Mouse (Mus musculus): ENCODE measurements around the gene Tceanc2. TPM values are rescaled to one million over a fixed set of nuclear protein-coding genes. Genes with fewer than 3 reads are reported as not detected.

The Tceanc2 gene
- polyA plus RNA-seq (2014; fragmentation: Illumina TruSeq; extraction: RNeasy Lipid Tissue Mini Kit (QIAGEN cat#74804); ENCODE audit: low replicate concordance), result 29.7 TPM

GRCm38 (mm10) chr4:107178830-107179490, at the start of gene Tceanc2:
Gene Tceanc2, minus strand, starts transcription at chr4:107179116.

GRCm38 (mm10) chr4:107208880-107209279, 30.0 kb upstream of the Tceanc2 start, which contains the start of gene Ldlrad1:
Gene Ldlrad1, plus strand, starts transcription at chr4:107209180.

GRCm38 (mm10) chr4:107178182-107178829, 610 bp downstream of the Tceanc2 start, which contains the start of gene Tmem59:
Gene Tmem59, plus strand, starts transcription at chr4:107178399.

GRCm38 (mm10) chr4:107096841-107097373, 82.0 kb downstream of the Tceanc2 start, which contains the start of gene Cdcp2:
Gene Cdcp2, plus strand, starts transcription at chr4:107096891.

Other genes starting within 250 kb of the Tceanc2 start
- gene Mrpl37, start 112.2 kb downstream of the Tceanc2 start, polyA plus RNA-seq (2014; fragmentation: Illumina TruSeq; extraction: RNeasy Lipid Tissue Mini Kit (QIAGEN cat#74804); ENCODE audit: low replicate concordance), result 19.3 TPM
- 0.78 TPM for gene Cyb5rl, start 112.1 kb downstream of the Tceanc2 start, polyA plus RNA-seq (2014; fragmentation: Illumina TruSeq; extraction: RNeasy Lipid Tissue Mini Kit (QIAGEN cat#74804); ENCODE audit: low replicate concordance)
- not detected for gene Cdcp2, start 82.2 kb downstream of the Tceanc2 start, polyA plus RNA-seq (2014; fragmentation: Illumina TruSeq; extraction: RNeasy Lipid Tissue Mini Kit (QIAGEN cat#74804); ENCODE audit: low replicate concordance)
- gene Tmem59, start 717 bp downstream of the Tceanc2 start, polyA plus RNA-seq (2014; fragmentation: Illumina TruSeq; extraction: RNeasy Lipid Tissue Mini Kit (QIAGEN cat#74804); ENCODE audit: low replicate concordance), result 727 TPM
- gene Ldlrad1, start 30.1 kb upstream of the Tceanc2 start, polyA plus RNA-seq (2014; fragmentation: Illumina TruSeq; extraction: RNeasy Lipid Tissue Mini Kit (QIAGEN cat#74804); ENCODE audit: low replicate concordance), result not detected
- gene Lrrc42, start 74.4 kb upstream of the Tceanc2 start, polyA plus RNA-seq (2014; fragmentation: Illumina TruSeq; extraction: RNeasy Lipid Tissue Mini Kit (QIAGEN cat#74804); ENCODE audit: low replicate concordance), result 13.4 TPM
- 41.3 TPM for gene Hspb11, start 74.5 kb upstream of the Tceanc2 start, polyA plus RNA-seq (2014; fragmentation: Illumina TruSeq; extraction: RNeasy Lipid Tissue Mini Kit (QIAGEN cat#74804); ENCODE audit: low replicate concordance)
- gene Dio1, start 128.1 kb upstream of the Tceanc2 start, polyA plus RNA-seq (2014; fragmentation: Illumina TruSeq; extraction: RNeasy Lipid Tissue Mini Kit (QIAGEN cat#74804); ENCODE audit: low replicate concordance), result 163 TPM
- 48.8 TPM for gene Yipf1, start 135.2 kb upstream of the Tceanc2 start, polyA plus RNA-seq (2014; fragmentation: Illumina TruSeq; extraction: RNeasy Lipid Tissue Mini Kit (QIAGEN cat#74804); ENCODE audit: low replicate concordance)
- gene Ndc1, start 188.7 kb upstream of the Tceanc2 start, polyA plus RNA-seq (2014; fragmentation: Illumina TruSeq; extraction: RNeasy Lipid Tissue Mini Kit (QIAGEN cat#74804); ENCODE audit: low replicate concordance), result 15.2 TPM